Mouse (Mus musculus) forebrain, embryonic 14.5 days (tissue): ENCODE data around the gene Nsg2. TPM values are rescaled to one million over a fixed set of nuclear protein-coding genes. Genes with fewer than 3 reads are reported as not detected.

Experiments used
- ATAC-seq: fragments of 200-750 bp; cut with Nextera tagmentation; 2 replicates; pipeline ENCODE4 v1.8.0; 2017; ENCODE audit warnings: mild to moderate bottlenecking, moderate library complexity
- DNase-seq: peaks from one replicate; pipeline ENCODE4 v3.0.0-alpha.2; 2015; ENCODE audit warnings: low spot score
- H3K27ac ChIP-seq: fragments of 300-500 bp; sonication (generic); 2 replicates; pipeline ENCODE4 v1.5.1; 2014; ENCODE audit warnings: low read depth, mild to moderate bottlenecking, control low read depth, low read length, moderate library complexity
- H3K27me3 ChIP-seq: fragments of 300-500 bp; sonication (generic); replicated peaks from 2 replicates; pipeline ENCODE4 v1.6.1; 2014; ENCODE audit warnings: low read length, control low read depth, mixed read lengths; ENCODE audit not compliant: control insufficient read depth, insufficient read depth
- H3K36me3 ChIP-seq: fragments of 300-500 bp; sonication (generic); 2 replicates; pipeline ENCODE4 v1.6.1; 2014; ENCODE audit warnings: low read length, control low read depth; ENCODE audit not compliant: control insufficient read depth, insufficient read depth
- H3K4me1 ChIP-seq: fragments of 300-500 bp; sonication (generic); 2 replicates; pipeline ENCODE4 v1.6.1; 2014; ENCODE audit warnings: antibody characterized with exemption, low read length, control low read depth; ENCODE audit not compliant: control insufficient read depth, insufficient read depth
- H3K4me2 ChIP-seq: fragments of 300-500 bp; sonication (generic); 2 replicates; pipeline ENCODE4 v1.6.1; 2014; ENCODE audit warnings: mild to moderate bottlenecking, control low read depth, low read length
- H3K4me3 ChIP-seq: fragments of 300-500 bp; sonication (generic); 2 replicates; pipeline ENCODE4 v1.5.1; 2014; ENCODE audit warnings: low read depth, low read length, control low read depth
- H3K9ac ChIP-seq: fragments of 300-500 bp; sonication (generic); 2 replicates; pipeline ENCODE4 v1.6.1; 2014; ENCODE audit warnings: mild to moderate bottlenecking, low read length, control low read depth, moderate library complexity
- H3K9me3 ChIP-seq: fragments of 300-500 bp; sonication (generic); replicated peaks from 2 replicates; pipeline ENCODE4 v1.6.1; 2016; ENCODE audit warnings: low read length, control low read depth, mixed read lengths; ENCODE audit not compliant: control insufficient read depth
- WGBS: fragments of 180-500 bp; shearing (Covaris S2); extraction: QIAGEN DNeasy Blood & Tissue Kit; methylation state at CpG from one replicate; pipeline ENCODE4 v1.1.7; 2014; 5-methylcytosine and 5-hydroxymethylcytosine counted together
- polyA plus RNA-seq: library from polyadenylated mRNA; unstranded; fragments of >200 nt; fragmentation: Nextera tagmentation; extraction: Ambion mirVana; gene quantifications from 2 replicates; pipeline ENCODE4 v1.2.1, GENCODE M21; 2014

Nsg2 gene
- polyA plus RNA-seq, 1 experiment from 2014 or later: 315 TPM

GRCm38 (mm10) chr11:32057861-32058260 is 57.6 kb downstream of the Nsg2 start:
- peak overlapping the region; percentile 13 for H3K9ac ChIP-seq
- no peaks in the 10 kb centered on the region for H3K9me3 ChIP-seq
- H3K27me3 ChIP-seq: no peaks in the 10 kb centered on the region
- H3K4me2 ChIP-seq: no peak overlapping the region
- H3K36me3 ChIP-seq: peaks cover 52% of the 10 kb centered on the region
- WGBS: 56% methylated on average over 13 of the region's 13 CpGs
- no peak overlapping the region for H3K4me3 ChIP-seq
- ATAC-seq (no peak), DNase-seq (no peak)
- peaks cover 6% of the 10 kb centered on the region for H3K4me1 ChIP-seq
- peak overlapping the region; percentile 46 for H3K27ac ChIP-seq

GRCm38 (mm10) chr11:32061020-32061419 is 60.8 kb downstream of the Nsg2 start:
- Histone ChIP-seq H3K36me3 (peaks cover 44% of the 10 kb centered on the region), H3K4me3 (no peak overlapping the region)

GRCm38 (mm10) chr11:32061874-32062273 is 61.6 kb downstream of the Nsg2 start:
- no peak for DNase-seq
- ATAC-seq: no peak
- H3K27me3 ChIP-seq: no peaks in the 10 kb centered on the region
- no peak overlapping the region for H3K9ac ChIP-seq
- H3K4me3 ChIP-seq: no peak overlapping the region
- no peak overlapping the region for H3K4me2 ChIP-seq
- H3K27ac ChIP-seq: peak overlapping the region; percentile 10; the same call in 1 of the 2 replicates
- H3K36me3 ChIP-seq: peaks cover 38% of the 10 kb centered on the region
- peaks cover 23% of the 10 kb centered on the region for H3K4me1 ChIP-seq
- no peaks in the 10 kb centered on the region for H3K9me3 ChIP-seq
- WGBS: 87% methylated on average over 10 of the region's 10 CpGs

More at GRCm38 (mm10) chr11:32061020-32061419, 60.8 kb downstream of the Nsg2 start:
- H3K27me3 ChIP-seq: no peaks in the 10 kb centered on the region
- DNase-seq (no peak), ATAC-seq (no peak)
- H3K4me2 ChIP-seq: no peak overlapping the region
- peaks cover 23% of the 10 kb centered on the region for H3K4me1 ChIP-seq
- no peak overlapping the region for H3K9ac ChIP-seq
- no peak overlapping the region; the same call in 1 of the 2 replicates for H3K27ac ChIP-seq
- no peaks in the 10 kb centered on the region for H3K9me3 ChIP-seq
- WGBS: 64% methylated on average over 2 of the region's 2 CpGs

- WGBS: 8% methylated on average over 10 of the region's 10 CpGs
- H3K4me1 ChIP-seq: peaks cover 28% of the 10 kb centered on the region
- H3K9me3 ChIP-seq: no peaks in the 10 kb centered on the region
Observed at GRCm38 (mm10) chr11:32063775-32064510, 63.7 kb downstream of the Nsg2 start.

GRCm38 (mm10) chr11:32064511-32064862 is 64.2 kb downstream of the Nsg2 start:
- DNase-seq (no peak), ATAC-seq (no peak; the same call in none of the 2 replicates)
- 9% methylated on average over 5 of the region's 5 CpGs for WGBS

More at GRCm38 (mm10) chr11:32063775-32064510, 63.7 kb downstream of the Nsg2 start:
- H3K36me3 ChIP-seq: peaks cover 17% of the 10 kb centered on the region
- H3K4me3 ChIP-seq: no peak overlapping the region
- peak overlapping the region; percentile 93 for H3K27ac ChIP-seq
- no peaks in the 10 kb centered on the region for H3K27me3 ChIP-seq
- H3K4me2 ChIP-seq: peak overlapping the region; percentile 20
- ATAC-seq: peak; percentile 67
- DNase-seq: peak; percentile 86
- H3K9ac ChIP-seq: peak overlapping the region; percentile 45

GRCm38 (mm10) chr11:32068736-32069490 is 68.7 kb downstream of the Nsg2 start:
- H3K27ac ChIP-seq: peak overlapping the region; percentile 45; the same call in 1 of the 2 replicates
- no peaks in the 10 kb centered on the region for H3K27me3 ChIP-seq
- H3K36me3 ChIP-seq: no peaks in the 10 kb centered on the region
- ATAC-seq: peak; percentile 56
- no peak overlapping the region for H3K4me2 ChIP-seq
- H3K4me3 ChIP-seq: no peak overlapping the region
- WGBS: 37% methylated on average over 12 of the region's 12 CpGs
- H3K4me1 ChIP-seq: peaks cover 32% of the 10 kb centered on the region
- H3K9ac ChIP-seq: no peak overlapping the region
- peak; percentile 60 for DNase-seq
- H3K9me3 ChIP-seq: no peaks in the 10 kb centered on the region

More at GRCm38 (mm10) chr11:32064511-32064862, 64.2 kb downstream of the Nsg2 start:
- Histone ChIP-seq H3K4me1 (peaks cover 33% of the 10 kb centered on the region), H3K9ac (peak overlapping the region; percentile 45), H3K9me3 (no peaks in the 10 kb centered on the region), H3K36me3 (peaks cover 12% of the 10 kb centered on the region), H3K27ac (peak overlapping the region; percentile 93), H3K4me3 (no peak overlapping the region), H3K27me3 (no peaks in the 10 kb centered on the region), H3K4me2 (peak overlapping the region; percentile 20)

GRCm38 (mm10) chr11:32075163-32075562 is 74.9 kb downstream of the Nsg2 start:
- Histone ChIP-seq H3K27me3 (no peaks in the 10 kb centered on the region), H3K36me3 (no peaks in the 10 kb centered on the region), H3K27ac (no peak overlapping the region), H3K9me3 (no peaks in the 10 kb centered on the region), H3K9ac (no peak overlapping the region), H3K4me1 (0 out of 2 replicates have a peak, but pooled peaks cover 7% of the 10 kb centered on the region), H3K4me3 (no peak overlapping the region), H3K4me2 (no peak overlapping the region)
- WGBS: 83% methylated on average over 2 of the region's 2 CpGs
- DNase-seq (no peak), ATAC-seq (no peak)

- DNase-seq (no peak), ATAC-seq (no peak)
- Histone ChIP-seq H3K9ac (no peak overlapping the region), H3K4me1 (peaks cover 18% of the 10 kb centered on the region), H3K27me3 (no peaks in the 10 kb centered on the region), H3K4me2 (no peak overlapping the region), H3K9me3 (no peaks in the 10 kb centered on the region), H3K4me3 (no peak overlapping the region), H3K27ac (no peak overlapping the region), H3K36me3 (no peaks in the 10 kb centered on the region)
- 63% methylated on average over 3 of the region's 3 CpGs for WGBS
Observed at GRCm38 (mm10) chr11:32083462-32083861, 83.2 kb downstream of the Nsg2 start.
